Mouse (Mus musculus) limb, embryonic 11.5 days (tissue): Measurements from ENCODE around the gene Srgap3. TPM values are rescaled to one million over a fixed set of nuclear protein-coding genes. Genes with fewer than 3 reads are reported as not detected.

Experiments
- ATAC-seq: fragments of 200-750 bp; cut with Nextera tagmentation; 2 replicates; pipeline ENCODE4 v1.8.0; 2017; ENCODE audit warnings: low read depth; ENCODE audit not compliant: insufficient number of reproducible peaks, low FRiP score, low TSS enrichment
- DNase-seq: peaks from one replicate; pipeline ENCODE4 v3.0.0-alpha.2; 2015; ENCODE audit warnings: low spot score
- H3K27ac ChIP-seq: fragments of 300-500 bp; sonication (generic); replicated peaks from 2 replicates; pipeline ENCODE4 v1.5.1; 2014; ENCODE audit warnings: low read depth, mild to moderate bottlenecking, low read length
- H3K27me3 ChIP-seq: fragments of 300-500 bp; sonication (generic); 2 replicates; pipeline ENCODE4 v1.6.1; 2014; ENCODE audit warnings: mild to moderate bottlenecking, low read length, mixed read lengths; ENCODE audit not compliant: control insufficient read depth, insufficient read depth
- H3K36me3 ChIP-seq: fragments of 300-500 bp; sonication (generic); 2 replicates; pipeline ENCODE4 v1.6.1; 2014; ENCODE audit warnings: mild to moderate bottlenecking, low read length, moderate library complexity, mixed read lengths; ENCODE audit not compliant: control insufficient read depth, insufficient read depth
- H3K4me1 ChIP-seq: fragments of 300-500 bp; sonication (generic); 2 replicates; pipeline ENCODE4 v1.6.1; 2014; ENCODE audit warnings: low read length, mixed read lengths; ENCODE audit not compliant: control insufficient read depth, insufficient read depth
- H3K4me2 ChIP-seq: fragments of 300-500 bp; sonication (generic); 2 replicates; pipeline ENCODE4 v1.6.1; 2014; ENCODE audit warnings: low read depth, mild to moderate bottlenecking, moderate library complexity; ENCODE audit not compliant: severe bottlenecking
- H3K4me3 ChIP-seq: fragments of 300-500 bp; sonication (generic); 2 replicates; pipeline ENCODE4 v1.5.1; 2014; ENCODE audit warnings: low read depth, low read length
- H3K9ac ChIP-seq: fragments of 300-500 bp; sonication (generic); 2 replicates; pipeline ENCODE4 v1.6.1; 2014; ENCODE audit warnings: mild to moderate bottlenecking, low read length
- H3K9me3 ChIP-seq: fragments of 300-500 bp; sonication (generic); 2 replicates; pipeline ENCODE4 v1.6.1; 2016; ENCODE audit warnings: low read length; ENCODE audit not compliant: control insufficient read depth
- WGBS: fragments of 180-500 bp; shearing (Covaris S2); extraction: QIAGEN DNeasy Blood & Tissue Kit; methylation state at CpG from one replicate; pipeline ENCODE4 v1.1.7; 2014; 5-methylcytosine and 5-hydroxymethylcytosine counted together
- polyA plus RNA-seq: library from polyadenylated mRNA; unstranded; fragments of >200 nt; fragmentation: Nextera tagmentation; extraction: Ambion mirVana; gene quantifications from 2 replicates; pipeline ENCODE4 v1.2.1, GENCODE M21; 2014

The Srgap3 gene
- polyA plus RNA-seq, 1 experiment from 2014 or later: 5.3 TPM

GRCm38 (mm10) chr6:112818403-112818901 lies 128.6 kb downstream of the Srgap3 start:
- Histone ChIP-seq H3K4me1 (no peaks in the 10 kb centered on the region), H3K9me3 (no peaks in the 10 kb centered on the region), H3K36me3 (no peaks in the 10 kb centered on the region), H3K27ac (no peak overlapping the region), H3K9ac (no peak overlapping the region), H3K4me3 (no peak overlapping the region), H3K27me3 (no peaks in the 10 kb centered on the region), H3K4me2 (no peak overlapping the region)
- WGBS: 86% methylated on average over 7 of the region's 7 CpGs
- ATAC-seq: no peak
- DNase-seq: no peak

- DNase-seq (no peak), ATAC-seq (no peak)
- H3K9ac ChIP-seq: no peak overlapping the region
- WGBS: 93% methylated on average over 6 of the region's 6 CpGs
- H3K4me3 ChIP-seq: no peak overlapping the region
- no peak overlapping the region for H3K27ac ChIP-seq
- no peaks in the 10 kb centered on the region for H3K4me1 ChIP-seq
- H3K27me3 ChIP-seq: no peaks in the 10 kb centered on the region
- H3K36me3 ChIP-seq: no peaks in the 10 kb centered on the region
- no peak overlapping the region for H3K4me2 ChIP-seq
- no peaks in the 10 kb centered on the region for H3K9me3 ChIP-seq
Measured at GRCm38 (mm10) chr6:112815604-112816003, 131.5 kb downstream of the Srgap3 start.

GRCm38 (mm10) chr6:112814525-112815086 lies 132.5 kb downstream of the Srgap3 start:
- Histone ChIP-seq H3K4me2 (no peak overlapping the region), H3K4me1 (no peaks in the 10 kb centered on the region), H3K4me3 (no peak overlapping the region), H3K36me3 (no peaks in the 10 kb centered on the region), H3K9me3 (no peaks in the 10 kb centered on the region), H3K9ac (no peak overlapping the region), H3K27ac (no peak overlapping the region), H3K27me3 (no peaks in the 10 kb centered on the region)
- ATAC-seq (no peak), DNase-seq (no peak)
- WGBS: 48% methylated on average over 5 of the region's 5 CpGs

GRCm38 (mm10) chr6:112812884-112813283 lies 134.2 kb downstream of the Srgap3 start:
- Histone ChIP-seq H3K4me1 (no peaks in the 10 kb centered on the region), H3K27me3 (no peaks in the 10 kb centered on the region), H3K27ac (no peak overlapping the region), H3K4me3 (no peak overlapping the region), H3K9me3 (no peaks in the 10 kb centered on the region), H3K4me2 (no peak overlapping the region), H3K36me3 (no peaks in the 10 kb centered on the region), H3K9ac (no peak overlapping the region)
- ATAC-seq (no peak), DNase-seq (no peak)
- WGBS: 91% methylated on average over 7 of the region's 7 CpGs

- H3K4me3 ChIP-seq: no peak overlapping the region
- H3K9ac ChIP-seq: no peak overlapping the region
- H3K27ac ChIP-seq: no peak overlapping the region
Measured at GRCm38 (mm10) chr6:112810521-112810830, 136.6 kb downstream of the Srgap3 start.

GRCm38 (mm10) chr6:112809658-112810520 lies 137.2 kb downstream of the Srgap3 start:
- Histone ChIP-seq H3K36me3 (no peaks in the 10 kb centered on the region), H3K4me3 (no peak overlapping the region), H3K4me1 (no peaks in the 10 kb centered on the region), H3K9ac (no peak overlapping the region), H3K27ac (no peak overlapping the region), H3K9me3 (no peaks in the 10 kb centered on the region), H3K27me3 (no peaks in the 10 kb centered on the region), H3K4me2 (no peak overlapping the region)
- ATAC-seq (no peak), DNase-seq (no peak)
- 72% methylated on average over 15 of the region's 15 CpGs for WGBS

More at GRCm38 (mm10) chr6:112810521-112810830, 136.6 kb downstream of the Srgap3 start:
- ATAC-seq: no peak
- Histone ChIP-seq H3K4me2 (no peak overlapping the region), H3K27me3 (no peaks in the 10 kb centered on the region), H3K36me3 (no peaks in the 10 kb centered on the region), H3K4me1 (no peaks in the 10 kb centered on the region), H3K9me3 (no peaks in the 10 kb centered on the region)
- no peak for DNase-seq
- 87% methylated on average over 4 of the region's 4 CpGs for whole genome bisulfite sequencing

GRCm38 (mm10) chr6:112808738-112809137 lies 138.3 kb downstream of the Srgap3 start:
- H3K27ac ChIP-seq: no peak overlapping the region
- no peaks in the 10 kb centered on the region for H3K27me3 ChIP-seq
- no peaks in the 10 kb centered on the region for H3K4me1 ChIP-seq
- 93% methylated on average over 9 of the region's 9 CpGs for WGBS
- no peak for ATAC-seq
- H3K4me3 ChIP-seq: no peak overlapping the region
- H3K4me2 ChIP-seq: no peak overlapping the region
- no peaks in the 10 kb centered on the region for H3K9me3 ChIP-seq
- H3K9ac ChIP-seq: no peak overlapping the region
- no peak for DNase-seq
- H3K36me3 ChIP-seq: no peaks in the 10 kb centered on the region

GRCm38 (mm10) chr6:112801917-112802316 lies 145.1 kb downstream of the Srgap3 start:
- Histone ChIP-seq H3K9me3 (no peaks in the 10 kb centered on the region), H3K9ac (no peak overlapping the region), H3K4me1 (no peaks in the 10 kb centered on the region), H3K4me2 (no peak overlapping the region), H3K36me3 (no peaks in the 10 kb centered on the region), H3K4me3 (no peak overlapping the region), H3K27me3 (no peaks in the 10 kb centered on the region), H3K27ac (no peak overlapping the region)
- 79% methylated on average over 3 of the region's 3 CpGs for WGBS
- DNase-seq: no peak
- no peak for ATAC-seq
